24 mouse cellular contexts compared by ENCODE assay signal in the genomic region with DNA sequence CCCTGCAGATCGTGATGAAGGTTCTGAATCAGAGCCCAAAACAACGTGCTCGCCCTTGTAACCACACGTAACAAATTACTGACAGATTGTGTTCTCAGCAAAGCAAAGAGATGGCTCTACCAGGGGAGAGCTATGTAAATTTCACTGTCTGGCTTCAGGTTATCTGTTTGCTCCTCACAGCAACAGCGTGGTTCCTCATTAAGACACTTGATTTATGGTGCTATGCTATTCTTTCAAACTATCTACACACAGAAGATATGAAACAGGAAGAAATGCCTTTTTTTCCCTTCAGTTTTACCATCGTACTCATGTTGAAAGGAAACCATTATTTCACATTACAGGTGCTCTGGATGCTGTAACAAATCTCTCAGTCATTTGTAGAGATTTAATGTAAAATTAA.
"Had no signal": no experiment of that assay in that cellular context is flagged by ENCODE, and none has a peak within 500 bp of the region (broad histone marks: within the 10 kb centered on the region; RNA-seq: fewer than 3 reads in every experiment).

No protein-coding gene starts in this region.

- H3K4me1 ChIP-seq: kidney, embryonic 15.5 days; limb, embryonic 10.5 days; limb, embryonic 13.5 days; liver, embryonic 12.5 days; liver, embryonic 15.5 days; lung, embryonic 15.5 days; neural tube, embryonic 12.5 days had no signal

- H3K9ac ChIP-seq: kidney, embryonic 15.5 days; limb, embryonic 13.5 days; liver, embryonic 12.5 days; liver, embryonic 15.5 days; lung, embryonic 15.5 days; midbrain, embryonic 12.5 days; neural tube, embryonic 12.5 days; neural tube, embryonic 15.5 days had no signal

- H3K4me3 ChIP-seq: kidney, embryonic 15.5 days; left cerebral cortex, adult 2 months; limb, embryonic 10.5 days; limb, embryonic 13.5 days; liver, embryonic 12.5 days; liver, embryonic 15.5 days; lung, embryonic 15.5 days; midbrain, embryonic 12.5 days; neural tube, embryonic 12.5 days; neural tube, embryonic 15.5 days had no signal

- H3K27ac ChIP-seq: kidney, embryonic 15.5 days; left cerebral cortex, adult 2 months; limb, embryonic 10.5 days; limb, embryonic 13.5 days; liver, embryonic 12.5 days; liver, embryonic 15.5 days; lung, embryonic 15.5 days; midbrain, embryonic 12.5 days; neural tube, embryonic 12.5 days; neural tube, embryonic 15.5 days; stomach, postnatal 0 days had no signal

- H3K27me3 ChIP-seq: kidney, embryonic 15.5 days; limb, embryonic 13.5 days; liver, embryonic 12.5 days; liver, embryonic 15.5 days; lung, embryonic 15.5 days; midbrain, embryonic 12.5 days; neural tube, embryonic 12.5 days; neural tube, embryonic 15.5 days had no signal

- ATAC-seq: liver, embryonic 12.5 days had no signal

- DNase-seq: kidney, adult 11 months; kidney, adult 8-10 months; kidney, postnatal 10 days; kidney, postnatal 36 days; layer of hippocampus, postnatal 36 days; liver; lung, adult 18-20 months; lung, postnatal 10 days; lung, postnatal 36 days; right cerebral cortex, adult 18-20 months; right cerebral cortex, postnatal 14 days; right cerebral cortex, postnatal 4 days; thymus, postnatal 25 days had no signal

- H3K4me2 ChIP-seq: kidney, embryonic 15.5 days; limb, embryonic 13.5 days; liver, embryonic 12.5 days; liver, embryonic 15.5 days; lung, embryonic 15.5 days; midbrain, embryonic 12.5 days; neural tube, embryonic 12.5 days; neural tube, embryonic 15.5 days had no signal

- H3K9me3 ChIP-seq: kidney, embryonic 15.5 days; limb, embryonic 10.5 days; limb, embryonic 13.5 days; liver, embryonic 12.5 days; liver, embryonic 15.5 days; lung, embryonic 15.5 days; midbrain, embryonic 12.5 days; neural tube, embryonic 12.5 days; neural tube, embryonic 15.5 days had no signal

- H3K36me3 ChIP-seq: kidney, embryonic 15.5 days; limb, embryonic 10.5 days; limb, embryonic 13.5 days; lung, embryonic 15.5 days; midbrain, embryonic 12.5 days; neural tube, embryonic 12.5 days; neural tube, embryonic 15.5 days had no signal
